Mouse (Mus musculus): Measurements from ENCODE around the gene Arhgap44.
A peak's percentile ranks its signal among the peaks of the same experiment; 100 is the strongest.

Arhgap44 gene

GRCm38 (mm10) chr11:65013906-65014305 lies 148.9 kb downstream of the Arhgap44 start:
- no peak for DNase-seq (ENCODE audit: extremely low read depth, low read depth, low spot score)

DNA sequence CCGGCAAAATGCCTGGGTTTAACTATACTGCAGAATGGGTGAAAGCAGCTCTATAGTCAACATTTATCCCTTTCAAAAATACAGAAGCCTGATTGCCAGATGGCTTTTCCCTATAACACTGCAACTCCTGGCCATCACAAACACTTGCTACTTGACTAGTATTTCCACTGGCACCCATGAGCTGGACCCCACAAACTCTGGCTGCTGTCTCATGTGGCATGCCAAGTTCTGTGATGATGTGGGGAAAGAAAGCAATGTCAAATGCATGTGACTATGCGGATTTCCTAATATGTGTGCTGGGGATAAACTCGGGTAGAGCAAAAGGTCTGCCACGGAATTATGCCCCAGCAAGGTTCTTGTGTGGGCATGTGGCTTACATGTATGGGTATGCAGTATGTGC lies 156.7 kb downstream of the Arhgap44 start:
- no peak for DNase-seq (ENCODE audit: extremely low read depth, low read depth, low spot score)

DNA sequence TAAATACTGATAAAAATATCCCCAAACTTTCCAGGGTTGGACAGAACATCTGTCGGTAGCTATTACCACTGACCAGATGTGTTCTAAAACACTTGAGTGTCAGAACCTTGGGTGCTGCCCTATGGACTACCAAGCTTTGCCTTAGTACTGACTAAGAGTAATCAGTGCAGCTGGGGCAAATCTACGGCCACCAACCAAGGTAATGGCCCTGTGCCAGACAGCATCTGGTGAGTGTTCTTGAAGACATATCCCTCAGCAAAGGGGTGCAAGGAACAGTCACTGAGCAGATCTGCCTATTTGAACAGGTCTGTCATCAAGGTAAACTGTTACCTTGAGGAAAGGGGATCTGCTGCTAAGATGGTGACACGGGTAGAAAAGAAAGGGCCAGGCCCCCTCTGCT lies 157.9 kb downstream of the Arhgap44 start:
- DNase-seq (ENCODE audit: extremely low read depth, low read depth, low spot score), result no peak

DNA sequence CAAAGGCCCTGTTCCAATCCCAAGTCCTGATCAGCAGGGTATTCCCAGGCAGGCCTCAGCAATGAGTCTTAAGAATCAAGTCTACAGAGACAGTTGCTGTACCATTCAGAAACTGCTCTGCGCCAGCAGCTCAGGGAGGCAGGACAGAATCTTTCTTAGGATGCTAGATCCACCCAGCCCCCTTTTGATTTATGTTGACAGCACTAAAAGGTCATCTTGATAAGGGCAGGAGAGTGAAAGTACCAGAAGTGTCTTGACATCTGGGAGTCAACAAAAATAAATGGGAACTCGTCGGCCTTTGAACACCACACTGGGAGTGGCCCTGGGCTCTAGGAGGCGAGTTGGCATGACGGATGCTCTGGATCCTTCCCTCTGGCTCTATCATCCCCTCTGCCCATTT lies 159.2 kb downstream of the Arhgap44 start:
- DNase-seq (ENCODE audit: extremely low read depth, low read depth, low spot score), result no peak

DNA sequence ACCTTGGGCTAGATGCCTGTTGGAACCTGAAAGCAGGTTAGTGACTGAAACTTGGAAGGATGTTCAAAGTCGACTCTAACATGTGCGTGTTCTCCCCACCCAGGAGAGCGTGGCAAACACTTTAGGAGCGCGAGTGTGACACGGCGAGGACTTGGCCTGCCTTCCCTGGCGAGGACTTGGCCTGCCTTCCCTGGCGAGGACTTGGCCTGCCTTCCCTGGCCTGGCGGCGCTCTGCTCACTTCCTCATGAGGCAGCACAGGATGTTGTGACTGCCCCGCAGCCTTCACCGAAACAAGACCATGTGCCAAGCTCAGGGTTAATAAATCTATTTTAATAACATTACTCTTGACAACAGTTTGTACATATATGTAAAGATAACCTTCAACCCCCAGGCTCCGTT lies 161.0 kb downstream of the Arhgap44 start:
- DNase-seq (ENCODE audit: extremely low read depth, low read depth, low spot score), result no peak

- no peak for DNase-seq (ENCODE audit: extremely low read depth, low read depth, low spot score)
These were observed 163.1 kb downstream of the Arhgap44 start for GRCm38 (mm10) chr11:64999685-65000084.

GRCm38 (mm10) chr11:64998439-64998838 lies 164.3 kb downstream of the Arhgap44 start:
- DNase-seq (ENCODE audit: extremely low read depth, low read depth, low spot score), result no peak

DNA sequence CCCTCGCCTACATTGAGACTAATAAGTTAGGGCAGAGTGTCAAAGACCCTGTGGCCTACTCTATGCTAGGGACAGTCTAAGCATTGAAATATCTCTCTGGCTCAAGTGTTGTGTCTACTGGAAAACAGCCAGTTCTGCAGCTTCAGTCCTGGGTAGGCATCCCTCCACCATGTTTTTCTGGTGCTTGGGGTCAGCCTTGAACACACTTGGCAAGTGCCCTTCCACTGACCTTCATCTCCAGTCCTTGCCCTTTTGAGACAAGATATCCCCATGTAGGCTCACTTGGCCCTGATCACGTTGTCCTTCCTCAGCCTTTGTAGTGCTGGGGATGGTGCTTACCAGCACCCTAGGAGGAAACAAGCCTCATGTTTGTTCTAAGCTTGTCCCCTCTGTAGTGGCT lies 174.2 kb downstream of the Arhgap44 start:
- no peak for DNase-seq (ENCODE audit: extremely low read depth, low read depth, low spot score)

- DNase-seq (ENCODE audit: extremely low read depth, low read depth, low spot score), result no peak
These were observed 183.3 kb downstream of the Arhgap44 start for GRCm38 (mm10) chr11:64979489-64979845.

DNA sequence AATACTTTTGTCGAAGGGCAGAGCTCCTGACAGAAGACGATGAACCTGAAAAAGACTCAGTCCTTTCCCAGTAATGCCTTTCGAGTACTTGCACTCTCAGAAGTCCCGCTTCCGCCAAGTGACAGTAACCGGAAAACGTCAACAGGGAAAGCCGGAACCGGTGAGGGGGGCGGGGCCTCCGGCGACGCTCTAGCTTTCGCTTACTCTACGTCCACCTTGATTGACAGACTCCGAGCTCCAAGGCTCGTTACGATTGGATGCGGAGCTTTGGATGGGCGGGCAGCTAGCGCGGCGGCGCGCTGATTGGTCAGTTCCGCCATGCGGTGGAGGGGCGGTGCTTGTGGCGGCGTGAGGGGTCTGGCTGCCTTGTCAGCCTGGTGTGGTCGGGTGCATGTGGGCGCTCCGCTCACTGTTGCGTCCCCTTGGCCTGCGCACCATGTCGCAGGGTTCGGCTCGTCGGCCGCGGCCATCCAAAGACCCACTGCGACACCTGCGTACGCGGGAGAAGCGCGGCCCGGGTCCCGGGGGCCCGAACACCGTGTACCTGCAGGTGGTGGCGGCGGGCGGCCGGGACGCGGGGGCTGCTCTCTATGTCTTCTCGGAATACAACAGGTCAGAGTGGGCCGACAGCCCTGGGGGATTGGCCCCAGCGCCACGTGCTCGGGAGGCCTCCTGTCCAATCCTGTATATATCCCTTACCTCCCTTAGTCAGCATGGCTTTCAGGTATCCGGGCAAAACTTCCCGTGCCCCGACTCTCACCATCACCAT lies 183.9 kb downstream of the Arhgap44 start, which contains the start of gene Elac2:
Elac2 (plus strand) TSS at position 319 of the 769 bp plus-strand sequence.
- peak; percentile 78 for DNase-seq (ENCODE audit: extremely low read depth, low read depth, low spot score)

DNA sequence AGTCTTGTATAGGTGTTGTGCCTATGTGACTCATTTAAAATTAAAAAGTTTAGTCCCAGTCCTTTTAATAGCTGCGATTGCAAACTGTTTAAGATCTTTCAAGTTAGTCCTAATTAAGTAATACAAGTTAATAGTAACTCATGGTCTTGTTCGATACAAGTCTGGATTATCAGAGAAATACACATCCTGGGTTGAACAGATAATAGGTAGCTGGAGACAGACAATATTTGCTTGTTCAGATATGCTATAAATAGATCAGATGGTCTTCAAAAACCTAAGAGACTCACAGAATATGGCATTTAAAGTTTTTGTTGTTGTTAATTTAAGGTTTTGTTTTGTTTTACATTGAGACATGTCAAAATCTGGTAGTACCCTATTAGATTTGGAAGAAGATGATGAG lies 190.3 kb downstream of the Arhgap44 start:
- no peak for DNase-seq (ENCODE audit: extremely low read depth, low read depth, low spot score)

GRCm38 (mm10) chr11:64971471-64971988 lies 191.2 kb downstream of the Arhgap44 start:
- no peak for DNase-seq (ENCODE audit: extremely low read depth, low read depth, low spot score)

- no peak for DNase-seq (ENCODE audit: extremely low read depth, low read depth, low spot score)
These were observed 193.8 kb downstream of the Arhgap44 start for GRCm38 (mm10) chr11:64968939-64969342.

DNA sequence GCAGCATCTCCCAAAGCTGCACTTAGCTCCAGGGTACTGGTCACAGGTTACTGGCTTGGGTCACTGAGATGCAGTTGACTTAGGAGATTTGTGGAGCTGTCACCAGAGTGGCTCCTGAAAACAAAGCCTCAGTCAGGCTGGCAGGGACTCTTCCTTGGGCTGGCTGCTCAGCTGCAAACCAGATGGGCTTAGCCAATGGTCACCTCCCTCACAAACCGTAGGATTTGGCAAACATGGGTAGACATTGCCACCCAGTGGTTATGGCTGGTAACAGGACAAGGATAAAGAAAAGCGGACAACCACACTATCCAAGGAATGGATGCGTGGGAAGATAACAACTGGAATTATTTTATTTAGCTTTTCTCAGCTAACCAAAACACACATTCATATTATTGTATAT lies 194.3 kb downstream of the Arhgap44 start:
- no peak for DNase-seq (ENCODE audit: extremely low read depth, low read depth, low spot score)

DNA sequence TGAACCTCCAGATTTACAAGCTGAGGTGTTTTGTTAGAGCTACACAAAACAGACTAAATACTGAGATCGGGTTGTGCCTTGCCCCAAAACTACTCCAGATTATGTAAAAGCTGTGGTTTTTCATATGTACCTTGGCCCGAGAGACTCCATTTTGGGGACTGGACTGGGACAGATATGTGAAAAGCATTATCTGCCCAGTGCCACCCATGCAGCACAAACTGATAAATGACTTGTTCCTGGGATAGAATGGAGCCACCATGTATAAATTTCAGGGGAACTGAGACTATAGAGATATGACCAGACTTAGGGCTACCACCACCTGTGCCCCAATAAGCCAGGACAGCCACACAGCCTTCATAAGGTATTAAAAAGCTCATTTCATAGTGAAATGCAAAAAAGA lies 200.1 kb downstream of the Arhgap44 start:
- no peak for DNase-seq (ENCODE audit: extremely low read depth, low read depth, low spot score)

GRCm38 (mm10) chr11:64956962-64957729 lies 205.6 kb downstream of the Arhgap44 start:
- no peak for DNase-seq (ENCODE audit: extremely low read depth, low read depth, low spot score)

Measured in fat pad, adult 2 months (tissue).